Mouse (Mus musculus) olfactory bulb, adult 2 months (tissue): ENCODE data around the gene Kcnj9.

Experiments
- CTCF ChIP-seq: fragments of 200-500 bp; IDR thresholded peaks from 2 replicates; pipeline ENCODE4 v1.5.1; 2012; ENCODE audit warnings: low read depth, mild to moderate bottlenecking, low read length, moderate library complexity; ENCODE audit not compliant: insufficient read depth
- POLR2A ChIP-seq: fragments of 200-500 bp; IDR thresholded peaks from 2 replicates; pipeline ENCODE4 v1.6.1; 2012; ENCODE audit warnings: mild to moderate bottlenecking, low read depth, low read length, moderate library complexity; ENCODE audit not compliant: insufficient read depth

GRCm38 (mm10) chr1:172304443-172304842 is 24.7 kb downstream of the Kcnj9 start:
- TF ChIP-seq POLR2A (no peak), CTCF (no peak)
